Comparison of ENCODE assay signal across 12 mouse cellular contexts in genomic region chr10:60151107-60151663, GRCm38 (mm10). TPM values are rescaled to one million over a fixed set of nuclear protein-coding genes. Genes with fewer than 3 reads are reported as not detected.
DNase-seq lines count a peak whose midpoint lies in the region; ATAC-seq and TF ChIP-seq lines count a peak whose summit lies in the region.
"Had no signal": no experiment of that assay in that cellular context is flagged by ENCODE, and none has a peak within 500 bp of the region (broad histone marks: within the 10 kb centered on the region; RNA-seq: fewer than 3 reads in every experiment).

No protein-coding gene starts in this region.

- no peak for TF ChIP-seq CTCF in liver, postnatal 0 days (IDR thresholded peaks at IDR 0.05; ENCODE audit: low read depth)
- TF ChIP-seq CTCF in CH12.LX (conservative IDR thresholded peaks at IDR 0.05 in 1 of 2, IDR thresholded peaks at IDR 0.05 in 1 of 2; ENCODE audit: low read depth in 2 of 2, low read length in 2 of 2) = no peak
- no peak for TF ChIP-seq CTCF in layer of hippocampus, adult 2 months (conservative IDR thresholded peaks at IDR 0.05)

- ATAC-seq in liver, postnatal 0 days = no peak
- ATAC-seq in liver, embryonic 11.5 days (replicated peaks; ENCODE audit: low FRiP score) = no peak
- peak; percentile 52; the same call in 1 of the 2 replicates for ATAC-seq in forebrain, embryonic 16.5 days
- no peak for ATAC-seq in limb, embryonic 13.5 days (ENCODE audit: low FRiP score, low read depth)
- ATAC-seq: activated CD4-positive, CD25-positive, alpha-beta regulatory T cell, adult 4 months had no signal

- no peaks in the 10 kb centered on the region for H3K9me3 ChIP-seq in liver, postnatal 0 days (ENCODE audit: low read length)
- no peaks in the 10 kb centered on the region for H3K9me3 ChIP-seq in liver, embryonic 11.5 days (ENCODE audit: control insufficient read depth, low read length)
- no peaks in the 10 kb centered on the region for H3K9me3 ChIP-seq in CH12.LX (replicated peaks; ENCODE audit: low read length)
- H3K9me3 ChIP-seq in forebrain, embryonic 16.5 days (ENCODE audit: control insufficient read depth, low read length) = no peaks in the 10 kb centered on the region
- no peaks in the 10 kb centered on the region for H3K9me3 ChIP-seq in limb, embryonic 13.5 days
- H3K9me3 ChIP-seq: liver, embryonic 15.5 days; megakaryocyte, embryonic 14.5 days had no signal

- no peaks in the 10 kb centered on the region for H3K79me2 ChIP-seq in CH12.LX (replicated peaks; ENCODE audit: control insufficient read depth, extremely low read depth, insufficient read depth, poor library complexity, severe bottlenecking)

- no peaks in the 10 kb centered on the region for H3K27me3 ChIP-seq in liver, postnatal 0 days (ENCODE audit: insufficient read depth, low read length)
- no peaks in the 10 kb centered on the region for H3K27me3 ChIP-seq in liver, embryonic 11.5 days (replicated peaks; ENCODE audit: control insufficient read depth, insufficient read depth, low read length)
- H3K27me3 ChIP-seq in CH12.LX (replicated peaks) = no peaks in the 10 kb centered on the region
- H3K27me3 ChIP-seq in forebrain, embryonic 16.5 days (replicated peaks; ENCODE audit: control insufficient read depth, insufficient read depth, low read length) = no peaks in the 10 kb centered on the region
- no peaks in the 10 kb centered on the region for H3K27me3 ChIP-seq in limb, embryonic 13.5 days
- H3K27me3 ChIP-seq: liver, embryonic 15.5 days had no signal

- dilution Hi-C loops in CH12.LX (cut with MboI; ENCODE audit: extremely low pct_ligation_motif_present, extremely low pct_unique_long_range_greater_than_20kb, low sequenced_read_pairs) = no loop called here

- H3K36me3 ChIP-seq in liver, postnatal 0 days (replicated peaks; ENCODE audit: insufficient read depth, low read length) = no peaks in the 10 kb centered on the region
- H3K36me3 ChIP-seq in liver, embryonic 11.5 days (ENCODE audit: control insufficient read depth, insufficient read depth, low read length) = no peaks in the 10 kb centered on the region
- H3K36me3 ChIP-seq in CH12.LX (replicated peaks in 1 of 2; ENCODE audit: control insufficient read depth in 1 of 2, insufficient read depth in 1 of 2, low read length in 1 of 2) = peaks cover 0 to 15% of the 10 kb centered on the region in 2 experiments
- no peaks in the 10 kb centered on the region for H3K36me3 ChIP-seq in forebrain, embryonic 16.5 days (ENCODE audit: control insufficient read depth, insufficient read depth)
- no peaks in the 10 kb centered on the region for H3K36me3 ChIP-seq in limb, embryonic 13.5 days
- H3K36me3 ChIP-seq: liver, embryonic 15.5 days had no signal

- H3K4me1 ChIP-seq in liver, postnatal 0 days (ENCODE audit: insufficient read depth) = no peaks in the 10 kb centered on the region
- no peaks in the 10 kb centered on the region; the same call in 1 of the 2 replicates for H3K4me1 ChIP-seq in liver, embryonic 11.5 days (replicated peaks; ENCODE audit: control insufficient read depth, insufficient read depth, low read length)
- peaks cover 13 to 63% of the 10 kb centered on the region in 2 experiments for H3K4me1 ChIP-seq in CH12.LX (ENCODE audit: control insufficient read depth in 1 of 2, insufficient read depth in 2 of 2)
- H3K4me1 ChIP-seq in forebrain, embryonic 16.5 days (replicated peaks; ENCODE audit: control insufficient read depth, insufficient read depth, low read length) = no peaks in the 10 kb centered on the region
- no peaks in the 10 kb centered on the region for H3K4me1 ChIP-seq in limb, embryonic 13.5 days
- H3K4me1 ChIP-seq: liver, embryonic 15.5 days had no signal

- no peak overlapping the region for H3K27ac ChIP-seq in liver, postnatal 0 days (ENCODE audit: low read depth)
- H3K27ac ChIP-seq in liver, embryonic 11.5 days (ENCODE audit: low read depth, low read length) = no peak overlapping the region
- peak overlapping the region; percentile 5; the same call in 1 of the 2 replicates for H3K27ac ChIP-seq in CH12.LX (ENCODE audit: insufficient read depth, low read depth)
- no peak overlapping the region for H3K27ac ChIP-seq in forebrain, embryonic 16.5 days (ENCODE audit: low read length)
- 0 out of 2 replicates have a peak overlapping the region, but pooled peaks have one; percentile 28 for H3K27ac ChIP-seq in limb, embryonic 13.5 days
- H3K27ac ChIP-seq in layer of hippocampus, adult 2 months = no peak overlapping the region
- H3K27ac ChIP-seq: liver, embryonic 15.5 days had no signal

- TF ChIP-seq EP300 in liver, postnatal 0 days (IDR thresholded peaks at IDR 0.05; ENCODE audit: low read depth) = no peak
- TF ChIP-seq EP300 in CH12.LX (IDR thresholded peaks at IDR 0.05; ENCODE audit: low read length) = no peak; the same call in 1 of the 2 replicates

- H3K9ac ChIP-seq in liver, postnatal 0 days (replicated peaks) = no peak overlapping the region
- no peak overlapping the region for H3K9ac ChIP-seq in liver, embryonic 11.5 days (ENCODE audit: low read depth, low read length)
- H3K9ac ChIP-seq in CH12.LX (ENCODE audit: insufficient read depth, low read depth) = no peak overlapping the region
- H3K9ac ChIP-seq in forebrain, embryonic 16.5 days (replicated peaks; ENCODE audit: low read depth, low read length) = no peak overlapping the region
- no peak overlapping the region for H3K9ac ChIP-seq in limb, embryonic 13.5 days
- H3K9ac ChIP-seq: liver, embryonic 15.5 days had no signal

- peak; percentile 23 for DNase-seq in liver, postnatal 0 days
- DNase-seq in liver, embryonic 11.5 days (ENCODE audit: low spot score) = no peak
- no peak for DNase-seq in CH12.LX (ENCODE audit: extremely low read depth)
- no peak for DNase-seq in layer of hippocampus, adult 2 months (ENCODE audit: low spot score in 2 of 2)
- DNase-seq in adrenal gland, adult 2 months = no peak
- no peak for DNase-seq in adrenal gland, postnatal 25 days

- WGBS in liver, postnatal 0 days (ENCODE audit: insufficient replicate concordance) = 39% methylated on average over 6 of the region's 6 CpGs
- 45% methylated on average over 6 of the region's 6 CpGs for WGBS in liver, embryonic 11.5 days
- 53% methylated on average over 6 of the region's 6 CpGs for WGBS in forebrain, embryonic 16.5 days
- 55% methylated on average over 6 of the region's 6 CpGs for WGBS in limb, embryonic 13.5 days

- no peak for TF ChIP-seq RAD21 in CH12.LX (IDR thresholded peaks at IDR 0.05; ENCODE audit: low read depth, low read length)

- in situ Hi-C loops in CH12.LX (cut with MboI; ENCODE audit: low pct_ligation_motif_present, low pct_unique_long_range_greater_than_20kb, low sequenced_read_pairs) = no loop called here

- peak; percentile 42; the same call in 1 of the 2 replicates for TF ChIP-seq POLR2A in CH12.LX (IDR thresholded peaks at IDR 0.05; ENCODE audit: low read depth, low read length)

- H3K4me2 ChIP-seq in liver, postnatal 0 days (ENCODE audit: low read depth, low read length) = no peak overlapping the region
- no peak overlapping the region for H3K4me2 ChIP-seq in liver, embryonic 11.5 days
- H3K4me2 ChIP-seq in CH12.LX (ENCODE audit: insufficient read depth, low read depth, poor library complexity, severe bottlenecking) = no peak overlapping the region
- H3K4me2 ChIP-seq in forebrain, embryonic 16.5 days (ENCODE audit: low read length) = no peak overlapping the region
- no peak overlapping the region for H3K4me2 ChIP-seq in limb, embryonic 13.5 days (replicated peaks)
- H3K4me2 ChIP-seq: heart, embryonic 11.5 days; liver, embryonic 15.5 days had no signal

- no peak overlapping the region for H3K4me3 ChIP-seq in liver, postnatal 0 days (ENCODE audit: low read depth, low read length)
- no peak overlapping the region for H3K4me3 ChIP-seq in liver, embryonic 11.5 days (ENCODE audit: low read depth, low read length)
- H3K4me3 ChIP-seq in CH12.LX (replicated peaks in 1 of 3; ENCODE audit: low read depth in 2 of 3, low read length in 2 of 3, poor library complexity in 1 of 3) = peak overlapping the region in 1 of 3 experiments; percentile 1
- H3K4me3 ChIP-seq in forebrain, embryonic 16.5 days (replicated peaks; ENCODE audit: low read length) = no peak overlapping the region
- H3K4me3 ChIP-seq in limb, embryonic 13.5 days = no peak overlapping the region
- no peak overlapping the region for H3K4me3 ChIP-seq in layer of hippocampus, adult 2 months
- H3K4me3 ChIP-seq: liver, embryonic 15.5 days; megakaryocyte, embryonic 14.5 days had no signal

TF ChIP-seq in CH12.LX, 34 proteins besides CTCF, POLR2A, EP300 and RAD21:
- no peak for TF ChIP-seq KAT2A (IDR thresholded peaks at IDR 0.05; ENCODE audit: insufficient replicate concordance, low read length)
- 0 out of 2 replicates have a peak, but pooled peaks have one; percentile 30 for TF ChIP-seq MEF2A (IDR thresholded peaks at IDR 0.05; ENCODE audit: borderline replicate concordance, low read depth, low read length)
- peak; percentile 46; the same call in 1 of the 2 replicates for TF ChIP-seq TCF12 (IDR thresholded peaks at IDR 0.05; ENCODE audit: low read depth, low read length)
- 0 out of 2 replicates have a peak, but pooled peaks have one; percentile 24 for TF ChIP-seq MAX (IDR thresholded peaks at IDR 0.05; ENCODE audit: low read length)
- peak; percentile 51 for TF ChIP-seq BHLHE40 (IDR thresholded peaks at IDR 0.05; ENCODE audit: low read depth, low read length)
- TF ChIP-seq ETS1 (conservative IDR thresholded peaks at IDR 0.05; ENCODE audit: low read depth, low read length) = peak; percentile 33; the same call in 1 of the 2 replicates
- TF ChIP-seq ELF1 (IDR thresholded peaks at IDR 0.05; ENCODE audit: low read depth, low read length) = no peak
TF ChIP-seq in CH12.LX: peak in this region for 5.

RNA-seq across cellular contexts. Expression of gene Spock2, which starts 45.2 kb away (rescaled TPM):
- polyA plus RNA-seq in liver, postnatal 0 days (2015; fragmentation: Nextera tagmentation; extraction: Ambion mirVana) = 0.09 and 0.11 TPM in 2 replicates
- 0.44 and 0.52 TPM in 2 replicates for polyA plus RNA-seq in liver, embryonic 11.5 days (2014; fragmentation: Nextera tagmentation; extraction: Ambion mirVana)
- 0.08 and 0.13 TPM in 2 replicates for total RNA-seq in CH12.LX (2012; rRNA removed)
- total RNA-seq in CH12.LX (2014; rRNA removed) = not detected in 2 replicates
- polyA plus RNA-seq in CH12.LX (2012; ENCODE audit: insufficient read length, low read depth) = 0.10 and 0.11 TPM in 2 replicates
- polyA plus RNA-seq in forebrain, embryonic 16.5 days (2015; fragmentation: Nextera tagmentation; extraction: Ambion mirVana) = 52.6 and 68.6 TPM in 2 replicates
- polyA plus RNA-seq in limb, embryonic 13.5 days (2015; fragmentation: Nextera tagmentation; extraction: Ambion mirVana) = 6.1 and 7.2 TPM in 2 replicates
- 100 to 1,000 TPM; 476 to 514 TPM for total RNA-seq in layer of hippocampus, adult 2 months (2021)
- total RNA-seq in adrenal gland, adult 2 months (2021) = 10 to 100 TPM; 34.8 to 59.0 TPM
- polyA plus RNA-seq in adrenal gland, adult 2 months (2012; rRNA removed) = 21.8 and 22.9 TPM in 2 replicates
- total RNA-seq in adrenal gland, postnatal 25 days (2021) = 27.3 and 35.2 TPM in 2 replicates

Comparison
In these comparisons a context has a peak if more than half of its experiments do, and no peak if none do; other contexts are left out.
1. H3K27ac ChIP-seq: peak in CH12.LX (single experiment) and limb, embryonic 13.5 days (single experiment); none in liver, postnatal 0 days (single experiment), liver, embryonic 11.5 days (single experiment), forebrain, embryonic 16.5 days (single experiment) and layer of hippocampus, adult 2 months (single experiment).